Mouse (Mus musculus) neural tube, embryonic 12.5 days (tissue): ENCODE measurements around the gene Tmed4. TPM values are rescaled to one million over a fixed set of nuclear protein-coding genes. Genes with fewer than 3 reads are reported as not detected.
"Not testable (repeated sequence)": the region's sequence is repeated elsewhere in the genome, so short reads cannot be mapped to it uniquely, and the experiment has no call there.

ENCODE experiments used
- ATAC-seq: fragments of 200-750 bp; cut with Nextera tagmentation; 2 replicates; pipeline ENCODE4 v1.8.0; 2017; ENCODE audit warnings: low read depth, mild to moderate bottlenecking, moderate TSS enrichment, moderate library complexity; ENCODE audit not compliant: low FRiP score
- H3K27ac ChIP-seq: fragments of 300-500 bp; sonication (generic); 2 replicates; pipeline ENCODE4 v1.5.1; 2016
- H3K27me3 ChIP-seq: fragments of 300-500 bp; sonication (generic); replicated peaks from 2 replicates; pipeline ENCODE4 v1.6.1; 2016; ENCODE audit warnings: mild to moderate bottlenecking
- H3K36me3 ChIP-seq: fragments of 300-500 bp; sonication (generic); 2 replicates; pipeline ENCODE4 v1.6.1; 2016; ENCODE audit warnings: mild to moderate bottlenecking
- H3K4me1 ChIP-seq: fragments of 300-500 bp; sonication (generic); 2 replicates; pipeline ENCODE4 v1.6.1; 2016
- H3K4me2 ChIP-seq: fragments of 300-500 bp; sonication (generic); replicated peaks from 2 replicates; pipeline ENCODE4 v1.6.1; 2016; ENCODE audit warnings: mild to moderate bottlenecking
- H3K4me3 ChIP-seq: fragments of 300-500 bp; sonication (generic); 2 replicates; pipeline ENCODE4 v1.5.1; 2016
- H3K9ac ChIP-seq: fragments of 300-500 bp; sonication (generic); 2 replicates; pipeline ENCODE4 v1.6.1; 2016; ENCODE audit warnings: mild to moderate bottlenecking
- H3K9me3 ChIP-seq: fragments of 300-500 bp; sonication (generic); 2 replicates; pipeline ENCODE4 v1.6.1; 2016; ENCODE audit warnings: mild to moderate bottlenecking
- WGBS: fragments of 180-500 bp; shearing (Covaris S2); methylation state at CpG from one replicate; pipeline ENCODE4 v1.1.7; 2016; 5-methylcytosine and 5-hydroxymethylcytosine counted together
- polyA plus RNA-seq: library from polyadenylated mRNA; unstranded; fragments of >200 nt; fragmentation: Nextera tagmentation; extraction: Ambion mirVana; gene quantifications from 2 replicates; pipeline ENCODE4 v1.2.1, GENCODE M21; 2016

Tmed4 gene
- polyA plus RNA-seq, 1 experiment from 2014 or later: 145 TPM

GRCm38 (mm10) chr11:6266621-6267020, 8.0 kb downstream of the Tmed4 start:
- H3K27ac ChIP-seq: no peak overlapping the region
- H3K9me3 ChIP-seq: no peaks in the 10 kb centered on the region
- peaks cover 11% of the 10 kb centered on the region for H3K4me1 ChIP-seq
- no peak for ATAC-seq
- H3K36me3 ChIP-seq: peaks cover 60% of the 10 kb centered on the region
- WGBS: 71% methylated on average over 9 of the region's 9 CpGs
- peak overlapping the region; percentile 82 for H3K9ac ChIP-seq
- H3K4me2 ChIP-seq: peak overlapping the region; percentile 77
- H3K27me3 ChIP-seq: no peaks in the 10 kb centered on the region
- peak overlapping the region; percentile 90 for H3K4me3 ChIP-seq

DNA sequence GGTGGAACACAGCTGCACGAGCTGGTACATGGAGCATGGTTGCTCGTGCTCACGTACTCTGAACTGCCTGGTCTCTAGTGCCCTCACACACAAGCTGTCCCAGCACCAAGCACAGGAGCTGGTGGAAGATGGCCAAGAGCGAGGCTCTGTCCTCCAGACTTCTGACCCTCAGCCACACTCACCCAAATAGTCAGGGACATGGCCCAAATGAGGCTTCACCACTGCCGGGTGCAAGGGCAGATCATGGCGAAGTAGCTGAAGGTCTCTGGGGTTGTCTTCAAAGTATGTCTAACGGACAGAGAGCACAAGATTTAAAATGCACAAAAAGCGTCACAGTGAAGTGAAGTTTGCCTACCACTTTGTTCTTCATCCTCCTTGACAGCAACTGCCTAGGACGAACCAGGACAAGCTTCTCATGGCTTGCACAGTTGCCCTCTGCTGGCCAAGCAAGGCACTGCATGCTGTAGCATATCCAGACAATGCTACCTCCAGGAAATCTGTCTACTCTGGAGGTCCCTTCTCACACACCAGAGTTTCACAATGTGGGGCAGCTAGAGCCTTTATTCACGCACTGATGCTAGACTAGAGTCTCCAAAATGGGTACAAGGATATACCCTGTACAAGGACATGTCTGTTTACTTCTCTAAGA, 13.1 kb downstream of the Tmed4 start:
- Histone ChIP-seq H3K27me3 (no peaks in the 10 kb centered on the region), H3K36me3 (peaks cover 84% of the 10 kb centered on the region), H3K4me1 (peaks cover 5% of the 10 kb centered on the region), H3K4me2 (no peak overlapping the region), H3K9ac (no peak overlapping the region), H3K27ac (no peak overlapping the region), H3K4me3 (no peak overlapping the region), H3K9me3 (no peaks in the 10 kb centered on the region)
- WGBS: 83% methylated on average over 10 of the region's 10 CpGs
- 0 out of 2 replicates have a peak, but pooled peaks have one; percentile 12 for ATAC-seq

DNA sequence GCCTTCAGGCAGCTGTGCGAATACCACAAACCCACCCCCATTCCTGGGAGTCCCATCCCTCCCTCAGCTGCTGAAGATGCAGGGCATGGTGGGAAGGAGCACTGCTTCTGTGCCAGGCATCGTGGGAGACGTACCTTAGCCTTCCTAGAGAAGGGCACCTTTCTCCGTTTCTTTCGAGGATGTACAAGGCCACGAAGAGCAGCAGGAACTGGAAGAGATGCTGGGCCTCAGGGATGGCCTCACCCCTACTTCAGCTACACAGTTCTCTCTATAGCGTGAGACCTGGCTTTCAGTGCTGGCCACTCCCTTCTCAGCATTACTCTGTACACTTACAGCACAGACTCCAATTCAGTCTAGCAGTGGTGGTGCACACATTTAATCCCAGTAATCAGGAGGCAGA, 15.3 kb downstream of the Tmed4 start:
- Histone ChIP-seq H3K27me3 (no peaks in the 10 kb centered on the region), H3K4me1 (no peaks in the 10 kb centered on the region), H3K4me3 (no peak overlapping the region), H3K9ac (no peak overlapping the region), H3K36me3 (peaks cover 65% of the 10 kb centered on the region), H3K9me3 (no peaks in the 10 kb centered on the region), H3K4me2 (no peak overlapping the region), H3K27ac (no peak overlapping the region)
- WGBS: 93% methylated on average over 7 of the region's 7 CpGs
- no peak for ATAC-seq

DNA sequence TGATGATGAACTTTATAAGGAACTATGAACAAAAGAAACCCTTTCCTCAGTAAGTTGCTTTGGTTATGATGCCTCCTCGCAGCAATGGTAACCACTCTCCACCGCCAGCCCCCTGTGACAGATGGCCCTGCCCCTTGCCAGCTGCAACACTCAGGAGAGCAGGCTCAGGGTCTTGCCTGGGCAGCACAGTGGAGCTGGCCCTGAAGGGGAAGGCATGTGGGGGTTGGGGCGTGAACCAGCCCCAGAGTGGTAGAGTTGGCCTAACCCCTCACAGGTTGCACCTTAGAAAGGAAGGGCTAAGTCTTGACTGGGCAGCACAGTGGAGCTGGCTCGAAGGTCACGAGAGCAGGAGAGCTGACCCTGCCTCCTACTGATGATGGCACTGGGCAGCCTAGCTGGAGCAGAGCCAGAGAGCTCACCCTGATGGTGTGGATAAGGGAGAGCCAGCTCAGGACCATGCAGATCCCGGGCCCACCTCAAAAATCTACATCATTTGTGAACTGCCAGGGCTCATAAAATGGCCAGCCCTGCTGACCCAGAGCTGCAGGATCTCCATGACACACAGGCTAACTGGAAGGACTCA, 18.1 kb downstream of the Tmed4 start:
- Histone ChIP-seq H3K36me3 (peaks cover 39% of the 10 kb centered on the region), H3K9me3 (no peaks in the 10 kb centered on the region), H3K27ac (no peak overlapping the region), H3K4me3 (no peak overlapping the region), H3K27me3 (no peaks in the 10 kb centered on the region), H3K9ac (no peak overlapping the region), H3K4me2 (no peak overlapping the region), H3K4me1 (no peaks in the 10 kb centered on the region)
- 67% methylated on average over 6 of the region's 6 CpGs for WGBS
- no peak for ATAC-seq

- not testable (repeated sequence) for H3K27ac ChIP-seq, H3K9me3 ChIP-seq, H3K9ac ChIP-seq, ATAC-seq, H3K27me3 ChIP-seq, H3K4me3 ChIP-seq, H3K4me1 ChIP-seq, H3K4me2 ChIP-seq
- WGBS: 80% methylated on average over 2 of the region's 2 CpGs
- peaks cover 19% of the 10 kb centered on the region for H3K36me3 ChIP-seq
Observed at GRCm38 (mm10) chr11:6254602-6255001, 20.1 kb downstream of the Tmed4 start.

DNA sequence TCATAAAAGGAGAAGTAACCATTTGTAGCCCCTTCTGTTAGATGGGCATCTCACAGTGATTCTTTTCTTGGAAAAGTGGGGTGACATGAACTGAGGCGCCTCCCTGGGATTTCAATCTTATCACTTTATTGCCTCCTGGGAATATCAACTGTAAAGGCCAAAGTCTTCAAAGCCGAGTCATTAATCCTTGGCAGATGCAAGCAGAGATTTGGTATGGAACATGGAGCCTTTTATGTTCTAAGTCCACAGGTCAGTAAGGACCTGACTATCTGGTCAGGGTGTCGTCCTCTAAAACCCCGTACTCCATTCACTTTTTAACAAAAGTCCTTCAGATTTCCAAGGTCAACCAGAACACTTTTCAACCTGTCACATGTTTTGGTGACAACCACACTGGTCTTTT, 21.8 kb downstream of the Tmed4 start:
- peaks cover 1% of the 10 kb centered on the region; the same call in 1 of the 2 replicates for H3K36me3 ChIP-seq
- WGBS: 89% methylated on average over 4 of the region's 4 CpGs

DNA sequence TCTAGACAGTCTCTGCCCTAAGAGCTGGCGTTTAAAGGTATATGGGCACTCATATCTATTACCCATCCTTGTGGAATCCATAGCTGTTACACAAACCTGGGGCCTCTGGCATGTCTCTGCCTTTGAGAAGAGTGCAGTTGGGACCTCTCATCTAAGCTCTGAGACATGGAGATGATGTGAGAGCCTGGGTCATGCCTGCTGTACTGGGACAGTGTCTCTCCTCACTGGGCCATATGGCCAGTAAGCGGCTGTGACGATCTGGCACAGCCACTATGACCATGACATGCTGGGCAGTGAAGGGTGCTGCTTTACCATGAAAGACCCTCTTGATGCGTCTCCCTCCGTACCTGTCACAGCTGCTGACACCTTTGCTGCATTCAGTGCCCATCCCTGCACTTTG, 22.4 kb downstream of the Tmed4 start:
- H3K27me3 ChIP-seq: no peaks in the 10 kb centered on the region
- no peaks in the 10 kb centered on the region for H3K4me1 ChIP-seq
- H3K9ac ChIP-seq: no peak overlapping the region
- H3K4me3 ChIP-seq: no peak overlapping the region
- H3K4me2 ChIP-seq: no peak overlapping the region
- 89% methylated on average over 5 of the region's 5 CpGs for WGBS
- H3K27ac ChIP-seq: no peak overlapping the region
- no peak for ATAC-seq
- no peaks in the 10 kb centered on the region for H3K9me3 ChIP-seq
- no peaks in the 10 kb centered on the region for H3K36me3 ChIP-seq

More for the DNA sequence above, 21.8 kb downstream of the Tmed4 start:
- Histone ChIP-seq H3K4me1 (no peaks in the 10 kb centered on the region), H3K27ac (no peak overlapping the region), H3K4me2 (no peak overlapping the region), H3K9me3 (no peaks in the 10 kb centered on the region), H3K4me3 (no peak overlapping the region), H3K9ac (no peak overlapping the region), H3K27me3 (no peaks in the 10 kb centered on the region)
- ATAC-seq: no peak

DNA sequence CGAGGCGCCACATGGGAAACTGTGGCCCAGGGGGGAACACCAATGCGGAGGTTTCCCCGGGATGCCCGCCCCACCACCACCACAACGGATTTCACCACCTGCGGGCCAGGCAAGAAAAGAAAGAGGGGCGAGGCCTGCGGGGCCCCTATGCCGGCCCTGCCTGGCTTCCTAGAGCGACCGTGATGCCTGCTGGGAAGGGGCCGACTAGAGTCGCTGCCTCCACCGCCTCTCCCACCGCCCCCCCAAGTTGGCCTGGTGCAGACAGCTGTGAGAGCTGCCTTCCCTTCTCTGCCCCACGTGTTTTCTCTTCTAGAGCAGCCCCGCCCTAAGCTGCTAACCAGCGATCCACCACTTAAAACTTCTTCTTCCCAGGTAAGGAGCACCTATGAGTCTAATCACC, 30.0 kb downstream of the Tmed4 start:
- H3K4me3 ChIP-seq: no peak overlapping the region
- no peak overlapping the region for H3K27ac ChIP-seq
- WGBS: 60% methylated on average over 19 of the region's 19 CpGs
- H3K27me3 ChIP-seq: no peaks in the 10 kb centered on the region
- H3K4me2 ChIP-seq: no peak overlapping the region
- no peak overlapping the region for H3K9ac ChIP-seq
- ATAC-seq: no peak
- no peaks in the 10 kb centered on the region for H3K9me3 ChIP-seq
- H3K36me3 ChIP-seq: no peaks in the 10 kb centered on the region
- H3K4me1 ChIP-seq: no peaks in the 10 kb centered on the region

GRCm38 (mm10) chr11:6233025-6233424, 41.6 kb downstream of the Tmed4 start:
- no peak overlapping the region for H3K4me2 ChIP-seq
- H3K27me3 ChIP-seq: no peaks in the 10 kb centered on the region
- peaks cover 8% of the 10 kb centered on the region; the same call in 1 of the 2 replicates for H3K9me3 ChIP-seq
- H3K9ac ChIP-seq: no peak overlapping the region
- no peaks in the 10 kb centered on the region for H3K36me3 ChIP-seq
- no peak overlapping the region for H3K4me3 ChIP-seq
- H3K27ac ChIP-seq: no peak overlapping the region
- H3K4me1 ChIP-seq: no peaks in the 10 kb centered on the region
- 84% methylated on average over 4 of the region's 4 CpGs for WGBS
- no peak for ATAC-seq

- Histone ChIP-seq H3K4me1 (no peaks in the 10 kb centered on the region), H3K27ac (no peak within 1 kb of the TSS), H3K4me2 (no peak within 1 kb of the TSS), H3K4me3 (no peak within 1 kb of the TSS), H3K9ac (no peak within 1 kb of the TSS), H3K36me3 (no peaks in the 10 kb centered on the region), H3K27me3 (no peaks in the 10 kb centered on the region), H3K9me3 (no peaks in the 10 kb centered on the region)
- ATAC-seq: no peak
- WGBS: 85% methylated on average over 7 of the region's 7 CpGs
Observed at GRCm38 (mm10) chr11:6230012-6230411, 44.7 kb downstream of the Tmed4 start, which contains the start of gene Npc1l1. Npc1l1 (minus strand) TSS chr11:6230143.

- Histone ChIP-seq H3K9me3 (no peaks in the 10 kb centered on the region), H3K4me2 (no peak overlapping the region), H3K27ac (no peak overlapping the region), H3K4me1 (no peaks in the 10 kb centered on the region), H3K27me3 (no peaks in the 10 kb centered on the region), H3K9ac (no peak overlapping the region), H3K4me3 (no peak overlapping the region), H3K36me3 (no peaks in the 10 kb centered on the region)
- 87% methylated on average over 14 of the region's 14 CpGs for WGBS
- no peak for ATAC-seq
Observed at GRCm38 (mm10) chr11:6224541-6225229, 50.0 kb downstream of the Tmed4 start.

DNA sequence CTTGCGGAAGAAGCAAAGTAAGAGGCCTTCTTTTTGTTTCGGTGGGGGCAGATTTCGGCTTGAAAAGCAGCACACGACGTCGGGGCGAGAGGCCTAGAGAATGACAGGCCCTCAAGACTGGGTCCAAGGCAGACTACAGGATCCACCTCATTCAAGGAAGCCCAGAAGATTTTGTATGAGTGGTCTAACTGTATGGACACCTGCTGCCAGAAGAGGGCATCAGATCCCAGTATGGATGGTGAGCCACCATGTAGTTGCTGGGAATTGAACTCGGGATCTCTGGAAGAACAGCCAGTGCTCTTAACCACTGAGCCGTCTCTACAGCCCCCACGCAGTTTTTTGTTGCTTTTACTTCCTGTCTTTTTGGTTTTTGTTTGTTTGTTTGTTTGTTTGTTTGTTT, 52.5 kb downstream of the Tmed4 start:
- H3K4me3 ChIP-seq: no peak overlapping the region
- H3K4me1 ChIP-seq: no peaks in the 10 kb centered on the region
- H3K9ac ChIP-seq: no peak overlapping the region
- no peaks in the 10 kb centered on the region for H3K9me3 ChIP-seq
- WGBS: 90% methylated on average over 10 of the region's 10 CpGs
- H3K4me2 ChIP-seq: no peak overlapping the region
- H3K27ac ChIP-seq: no peak overlapping the region
- no peak for ATAC-seq
- H3K27me3 ChIP-seq: no peaks in the 10 kb centered on the region
- no peaks in the 10 kb centered on the region for H3K36me3 ChIP-seq
